Mouse (Mus musculus): ENCODE data around the gene Cobll1. TPM values are rescaled to one million over a fixed set of nuclear protein-coding genes. Genes with fewer than 3 reads are reported as not detected.

Cobll1 gene
- 62.4 to 77.5 TPM (median 68.9 TPM) in 4 replicates for total RNA-seq (2023; ENCODE audit: inconsistent age)

DNA sequence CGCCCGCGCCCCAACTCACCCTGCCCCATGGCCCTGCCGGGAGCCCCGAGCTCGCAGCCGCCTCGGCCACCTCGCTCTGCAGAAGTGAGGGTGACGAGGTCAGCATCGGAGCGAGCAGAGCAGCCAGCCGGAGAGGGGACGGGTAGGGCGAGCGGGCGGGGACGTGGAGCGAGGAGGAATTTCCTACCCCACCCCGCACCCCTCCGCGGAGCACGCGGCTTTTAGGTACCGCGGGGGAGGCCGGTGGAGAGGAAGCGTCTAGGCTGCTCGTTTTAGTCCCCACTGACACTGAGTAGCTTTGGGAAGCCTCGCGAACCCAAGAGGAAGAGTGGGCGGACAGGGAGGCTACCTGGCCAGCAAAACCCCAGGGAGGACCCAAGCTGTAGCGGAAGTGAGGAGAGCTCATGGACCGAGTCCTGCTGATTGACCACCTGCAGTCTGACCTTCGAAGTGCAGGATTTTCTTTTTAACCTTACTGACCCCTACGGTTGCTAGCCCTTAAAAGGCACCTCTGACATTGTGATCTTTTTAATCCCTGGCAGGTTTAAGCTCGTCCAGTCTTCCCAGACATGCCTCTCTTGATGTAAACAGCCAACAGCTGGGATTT is at the start of gene Cobll1:
TSS of gene Cobll1 (minus strand) at position 440 of the 607 bp plus-strand sequence.

Other genes starting within 250 kb of the Cobll1 start
- not detected in 4 replicates for gene Grb14, start 214.4 kb downstream of the Cobll1 start, total RNA-seq (2023; ENCODE audit: inconsistent age)
- not detected in 4 replicates for gene Slc38a11, start 124.6 kb upstream of the Cobll1 start, total RNA-seq (2023; ENCODE audit: inconsistent age)

All from B cell, adult (primary cell).